Mouse (Mus musculus) small intestine, adult 10 weeks (tissue): ENCODE measurements around the gene Nxnl2. TPM values are rescaled to one million over a fixed set of nuclear protein-coding genes. Genes with fewer than 3 reads are reported as not detected.

ENCODE experiments used
- polyA plus RNA-seq: library from polyadenylated mRNA; stranded (reverse); fragments of 350-450 nt; fragmentation: Illumina TruSeq; extraction: RNeasy Lipid Tissue Mini Kit (QIAGEN cat#74804); gene quantifications from one replicate; pipeline ENCODE4 v1.2.3, GENCODE M21; 2014; ENCODE audit warnings: low replicate concordance

Gene Nxnl2
- 0.59 TPM for polyA plus RNA-seq

DNA sequence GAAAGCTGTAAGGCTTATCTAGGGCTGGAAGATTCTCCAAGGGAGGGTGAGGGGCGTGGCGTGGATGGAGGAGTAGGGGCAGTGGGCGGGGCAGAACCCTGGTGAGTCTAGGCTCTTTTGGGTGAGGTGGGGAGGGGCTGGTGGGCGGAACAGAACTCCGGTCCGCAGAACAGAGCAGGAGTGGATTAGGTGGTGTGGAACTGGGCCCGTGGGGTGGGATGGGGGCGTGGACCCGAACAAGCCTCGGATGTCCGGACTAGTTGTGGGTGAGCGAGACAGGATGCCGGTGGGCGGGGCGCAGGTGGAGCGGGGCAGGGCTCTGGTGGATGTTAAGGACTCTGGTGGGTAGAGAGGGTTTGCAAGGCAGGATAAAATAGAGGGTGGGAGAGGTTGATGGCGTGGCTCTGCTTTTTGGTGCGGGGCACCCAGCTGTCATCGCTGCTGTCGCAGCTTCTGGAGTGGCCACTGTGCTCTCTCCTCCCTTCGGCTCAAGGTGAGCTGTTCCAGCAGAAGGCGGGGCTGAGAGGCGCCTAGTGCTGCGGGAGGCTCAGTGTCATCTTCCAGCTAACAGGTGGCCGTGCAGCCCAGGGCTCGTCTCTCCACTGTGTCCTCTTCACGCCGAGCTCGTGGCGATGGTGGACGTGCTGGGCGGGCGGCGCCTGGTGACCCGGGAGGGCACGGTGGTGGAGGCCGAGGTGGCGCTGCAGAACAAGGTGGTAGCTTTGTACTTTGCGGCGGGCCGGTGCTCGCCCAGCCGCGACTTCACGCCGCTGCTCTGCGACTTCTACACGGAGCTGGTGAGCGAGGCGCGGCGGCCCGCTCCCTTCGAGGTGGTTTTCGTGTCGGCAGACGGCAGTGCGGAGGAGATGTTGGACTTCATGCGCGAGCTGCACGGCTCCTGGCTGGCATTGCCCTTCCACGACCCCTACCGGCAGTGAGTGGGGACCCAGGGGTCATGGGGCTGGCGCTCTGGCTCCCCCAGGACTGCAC lies at the start of gene Nxnl2:
TSS of gene Nxnl2 (plus strand) at position 332 of the 990 bp plus-strand sequence.

Other genes starting within 250 kb of the Nxnl2 start
- 57.6 TPM for gene Spin1, start 70.1 kb upstream of the Nxnl2 start, polyA plus RNA-seq
- gene S1pr3, start 237.6 kb downstream of the Nxnl2 start, polyA plus RNA-seq: 1.5 TPM